Mouse (Mus musculus) liver, postnatal 0 days (tissue): Measurements from ENCODE around the gene BC029722. TPM values are rescaled to one million over a fixed set of nuclear protein-coding genes. Genes with fewer than 3 reads are reported as not detected.
A peak's percentile ranks its signal among the peaks of the same experiment; 100 is the strongest.

Experiments used
- ATAC-seq: fragments of 200-750 bp; cut with Nextera tagmentation; 2 replicates; pipeline ENCODE4 v1.8.0; 2017; ENCODE audit warnings: mild to moderate bottlenecking, moderate library complexity
- DNase-seq: peaks from one replicate; pipeline ENCODE4 v3.0.0-alpha.2; 2016
- H3K27ac ChIP-seq: fragments of 300-500 bp; sonication (generic); 2 replicates; pipeline ENCODE4 v1.5.1; 2014; ENCODE audit warnings: antibody characterized with exemption, moderate library complexity, mild to moderate bottlenecking, low read depth
- H3K27me3 ChIP-seq: fragments of 300-500 bp; sonication (generic); 2 replicates; pipeline ENCODE4 v1.6.1; 2014; ENCODE audit warnings: low read length, control low read depth, mixed read lengths; ENCODE audit not compliant: insufficient read depth
- H3K36me3 ChIP-seq: fragments of 300-500 bp; sonication (generic); replicated peaks from 2 replicates; pipeline ENCODE4 v1.6.1; 2014; ENCODE audit warnings: mild to moderate bottlenecking, control low read depth, low read length, moderate library complexity, mixed read lengths; ENCODE audit not compliant: insufficient read depth
- H3K4me1 ChIP-seq: fragments of 300-500 bp; sonication (generic); 2 replicates; pipeline ENCODE4 v1.6.1; 2014; ENCODE audit warnings: antibody characterized with exemption, mild to moderate bottlenecking, control low read depth; ENCODE audit not compliant: insufficient read depth
- H3K4me2 ChIP-seq: fragments of 300-500 bp; sonication (generic); 2 replicates; pipeline ENCODE4 v1.6.1; 2014; ENCODE audit warnings: low read depth, mild to moderate bottlenecking, low read length, moderate library complexity, mixed read lengths
- H3K4me3 ChIP-seq: fragments of 300-500 bp; sonication (generic); 2 replicates; pipeline ENCODE4 v1.5.1; 2014; ENCODE audit warnings: low read depth, low read length
- H3K9ac ChIP-seq: fragments of 300-500 bp; sonication (generic); replicated peaks from 2 replicates; pipeline ENCODE4 v1.6.1; 2014; ENCODE audit warnings: mild to moderate bottlenecking, moderate library complexity
- H3K9me3 ChIP-seq: fragments of 300-500 bp; sonication (generic); 2 replicates; pipeline ENCODE4 v1.6.1; 2016; ENCODE audit warnings: mild to moderate bottlenecking, control low read depth, low read length, mixed read lengths
- CTCF ChIP-seq: sonication (generic); IDR thresholded peaks from 2 replicates; pipeline ENCODE4 v1.5.1; 2016; ENCODE audit warnings: antibody characterized with exemption, low read depth
- EP300 ChIP-seq: IDR thresholded peaks from 2 replicates; pipeline ENCODE4 v1.6.1; 2016; ENCODE audit warnings: antibody characterized with exemption, low read depth, mild to moderate bottlenecking
- WGBS: fragments of 180-500 bp; shearing (Covaris S2); extraction: QIAGEN DNeasy Blood & Tissue Kit; methylation state at CpG from one replicate; pipeline ENCODE4 v1.1.7; 2014; ENCODE audit not compliant: insufficient replicate concordance; 5-methylcytosine and 5-hydroxymethylcytosine counted together
- polyA plus RNA-seq: library from polyadenylated mRNA; unstranded; fragments of >200 nt; fragmentation: Nextera tagmentation; extraction: Ambion mirVana; gene quantifications from 2 replicates; pipeline ENCODE4 v1.2.1, GENCODE M21; 2015

The BC029722 gene
- polyA plus RNA-seq, 1 experiment from 2014 or later: 6.6 TPM

DNA sequence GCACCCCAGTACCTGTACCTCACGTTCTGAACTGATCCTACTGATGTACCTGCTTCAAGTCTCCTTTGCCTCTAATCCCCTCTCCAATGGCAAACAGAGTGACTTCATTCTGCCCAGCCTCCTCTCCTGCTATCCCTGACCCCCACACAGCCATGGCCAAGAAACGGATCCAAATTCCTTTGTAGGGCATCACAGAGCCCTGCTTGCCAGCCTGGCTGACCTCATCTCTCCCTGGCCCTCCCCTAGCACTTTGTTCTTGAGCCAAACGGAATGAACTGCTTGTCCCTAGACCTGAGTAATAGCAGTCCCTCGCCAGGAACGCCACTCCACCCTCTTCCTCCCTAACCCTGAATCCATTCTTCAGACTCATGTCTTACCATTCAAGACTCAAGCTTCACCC lies 12.7 kb downstream of the BC029722 start:
- no peak overlapping the region for H3K4me3 ChIP-seq
- no peak overlapping the region for H3K27ac ChIP-seq
- ATAC-seq (no peak), DNase-seq (no peak)
- H3K9ac ChIP-seq: no peak overlapping the region
- 66% methylated on average over 5 of the region's 5 CpGs for WGBS
- H3K27me3 ChIP-seq: no peaks in the 10 kb centered on the region
- no peaks in the 10 kb centered on the region for H3K9me3 ChIP-seq
- no peak overlapping the region for H3K4me2 ChIP-seq
- no peaks in the 10 kb centered on the region for H3K36me3 ChIP-seq
- H3K4me1 ChIP-seq: no peaks in the 10 kb centered on the region
- TF ChIP-seq CTCF (no peak), EP300 (no peak)

DNA sequence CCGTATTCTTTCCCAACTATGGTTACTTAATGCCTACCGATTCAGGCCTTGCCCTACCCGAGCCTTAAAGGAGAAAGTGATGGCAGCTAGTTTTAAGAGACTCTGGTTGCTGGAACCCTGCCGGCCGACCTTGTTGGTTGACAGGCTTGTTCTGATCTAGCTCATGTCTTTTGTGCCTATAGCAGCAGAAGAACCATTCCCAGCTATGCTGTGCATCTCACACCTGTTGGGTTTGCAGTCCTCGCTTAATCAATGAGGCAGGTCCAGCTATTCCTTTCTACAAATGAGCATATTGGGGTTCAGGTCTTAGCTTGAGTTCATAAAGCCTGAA lies 13.3 kb downstream of the BC029722 start:
- Histone ChIP-seq H3K9me3 (no peaks in the 10 kb centered on the region), H3K4me1 (no peaks in the 10 kb centered on the region), H3K4me2 (no peak overlapping the region), H3K4me3 (no peak overlapping the region), H3K27ac (no peak overlapping the region), H3K27me3 (0 out of 2 replicates have a peak, but pooled peaks cover 3% of the 10 kb centered on the region), H3K36me3 (no peaks in the 10 kb centered on the region), H3K9ac (no peak overlapping the region)
- TF ChIP-seq EP300 (no peak), CTCF (no peak)
- no peak for ATAC-seq
- no peak for DNase-seq
- 72% methylated on average over 6 of the region's 6 CpGs for WGBS

DNA sequence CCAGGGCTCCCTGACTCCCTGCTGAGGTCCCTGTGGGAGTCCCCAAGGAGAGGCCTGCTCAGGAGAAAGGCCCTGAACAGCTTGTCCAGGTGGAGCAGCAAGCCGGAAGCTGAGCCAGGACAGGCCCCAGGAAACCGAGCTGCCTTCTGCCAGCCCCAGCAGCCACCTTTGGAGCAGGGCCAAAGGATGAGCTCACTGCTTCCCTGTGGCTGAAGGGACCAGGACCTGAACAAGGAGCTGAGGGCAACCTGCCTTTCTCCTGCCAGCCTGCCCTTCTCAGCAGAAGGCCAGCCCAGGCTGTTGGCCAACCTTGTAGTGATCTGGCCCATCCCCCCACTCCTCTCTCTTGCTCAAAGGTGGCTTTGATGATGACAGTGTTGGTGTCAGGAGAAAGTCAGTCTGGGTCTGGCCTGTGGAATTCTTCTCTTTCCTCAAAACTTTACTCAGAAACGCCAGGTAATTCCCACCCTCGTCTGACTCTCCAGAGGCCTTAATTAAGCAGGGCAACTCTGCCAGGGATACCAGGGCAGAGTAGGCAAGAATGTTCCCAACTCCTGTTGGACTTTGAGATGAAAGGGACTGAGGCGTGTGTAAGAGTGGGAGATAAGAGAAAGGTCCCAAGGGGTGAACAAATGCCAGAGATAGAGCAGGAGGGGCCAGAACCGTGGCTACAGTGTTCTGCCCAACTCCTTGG lies 13.8 kb downstream of the BC029722 start:
- Histone ChIP-seq H3K4me2 (no peak overlapping the region), H3K9me3 (no peaks in the 10 kb centered on the region), H3K27ac (no peak overlapping the region), H3K36me3 (no peaks in the 10 kb centered on the region), H3K4me1 (no peaks in the 10 kb centered on the region), H3K9ac (no peak overlapping the region), H3K4me3 (no peak overlapping the region), H3K27me3 (0 out of 2 replicates have a peak, but pooled peaks cover 3% of the 10 kb centered on the region)
- ATAC-seq (no peak), DNase-seq (peak; percentile 47)
- 35% methylated on average over 6 of the region's 6 CpGs for WGBS
- no peak for TF ChIP-seq EP300
- TF ChIP-seq CTCF: no peak

DNA sequence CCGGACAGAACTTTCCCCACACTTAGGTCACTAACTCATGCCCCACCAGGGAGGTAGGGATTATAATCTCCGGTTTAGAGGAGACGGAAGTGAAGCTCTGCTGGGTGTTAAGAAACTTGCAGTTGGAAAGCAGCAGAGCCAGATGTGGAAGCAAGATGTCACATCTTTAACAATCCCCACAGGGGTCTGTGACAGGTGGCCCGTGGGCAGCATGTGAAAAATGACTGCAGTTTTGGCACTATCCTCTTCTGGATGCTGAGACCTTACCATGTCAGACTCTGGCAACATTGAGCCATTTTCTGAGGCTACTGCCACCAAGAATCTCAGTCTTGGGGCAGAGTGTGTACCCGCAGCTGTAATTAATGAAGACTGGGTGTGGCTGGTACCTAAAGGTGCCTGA lies 15.2 kb downstream of the BC029722 start:
- Histone ChIP-seq H3K4me1 (no peaks in the 10 kb centered on the region), H3K27me3 (0 out of 2 replicates have a peak, but pooled peaks cover 3% of the 10 kb centered on the region), H3K9ac (no peak overlapping the region), H3K4me2 (no peak overlapping the region), H3K36me3 (no peaks in the 10 kb centered on the region), H3K9me3 (no peaks in the 10 kb centered on the region), H3K4me3 (no peak overlapping the region), H3K27ac (no peak overlapping the region)
- no peak for DNase-seq
- 61% methylated on average over 5 of the region's 5 CpGs for WGBS
- ATAC-seq: no peak
- TF ChIP-seq EP300 (no peak), CTCF (no peak)

DNA sequence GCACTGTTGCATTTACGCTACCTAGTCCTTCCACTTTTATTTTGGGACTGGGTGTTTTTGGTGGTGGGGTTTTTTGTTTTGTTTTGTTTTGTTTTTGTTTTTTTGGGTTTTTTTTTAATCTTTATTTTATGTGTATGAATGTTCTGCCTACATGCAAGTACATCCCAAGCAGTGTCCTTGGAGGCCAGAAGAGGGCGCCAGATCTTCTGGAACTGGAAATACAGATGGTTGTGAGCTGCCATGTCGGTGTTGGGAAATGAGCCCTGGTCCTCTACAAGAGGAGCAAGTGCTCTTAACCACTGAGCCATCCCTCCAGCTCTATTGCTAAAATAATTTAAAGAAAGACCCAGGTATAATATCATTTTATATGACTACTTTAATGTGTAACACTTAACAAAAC lies 16.5 kb downstream of the BC029722 start:
- TF ChIP-seq CTCF: peak; percentile 57
- no peak for TF ChIP-seq EP300
- 50% methylated on average over 3 of the region's 3 CpGs for WGBS
- H3K27me3 ChIP-seq: 0 out of 2 replicates have a peak, but pooled peaks cover 3% of the 10 kb centered on the region
- H3K9ac ChIP-seq: no peak overlapping the region
- H3K4me3 ChIP-seq: no peak overlapping the region
- H3K9me3 ChIP-seq: no peaks in the 10 kb centered on the region
- no peak for DNase-seq
- ATAC-seq: no peak
- no peaks in the 10 kb centered on the region for H3K36me3 ChIP-seq
- no peak overlapping the region for H3K27ac ChIP-seq
- H3K4me1 ChIP-seq: no peaks in the 10 kb centered on the region
- H3K4me2 ChIP-seq: no peak overlapping the region

DNA sequence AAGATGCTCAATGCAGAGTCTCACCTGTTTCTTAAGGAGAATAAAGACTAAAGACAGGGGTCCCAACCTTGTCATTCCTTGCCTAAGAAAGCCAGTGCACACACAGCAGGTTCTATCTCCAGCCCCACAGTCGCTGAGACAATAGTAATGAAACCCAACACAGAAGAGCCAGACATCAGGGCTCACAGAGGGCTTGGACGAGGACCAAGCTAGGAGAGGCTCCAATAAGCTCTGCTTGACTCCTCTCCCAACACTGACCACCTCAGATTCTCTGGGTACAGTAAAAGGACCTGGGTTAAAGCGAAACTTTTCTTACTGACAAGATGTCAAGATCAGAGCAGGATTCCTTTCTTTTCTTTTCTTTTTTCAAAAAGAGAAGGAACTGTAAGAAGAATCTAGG lies 20.6 kb downstream of the BC029722 start:
- Histone ChIP-seq H3K9ac (no peak overlapping the region), H3K4me3 (no peak overlapping the region), H3K27ac (no peak overlapping the region), H3K9me3 (no peaks in the 10 kb centered on the region), H3K27me3 (0 out of 2 replicates have a peak, but pooled peaks cover 3% of the 10 kb centered on the region), H3K36me3 (no peaks in the 10 kb centered on the region), H3K4me2 (no peak overlapping the region), H3K4me1 (no peaks in the 10 kb centered on the region)
- ATAC-seq (no peak), DNase-seq (no peak)
- no peak for TF ChIP-seq EP300
- no peak for TF ChIP-seq CTCF
- 50% methylated on average over 3 of the region's 3 CpGs for WGBS
